Mouse (Mus musculus) cerebellum, adult 2 months (tissue): ENCODE results near the gene Rap1gds1.

Experiments used
- CTCF ChIP-seq: fragments of 200-500 bp; IDR thresholded peaks from 2 replicates; pipeline ENCODE4 v1.5.1; 2011; ENCODE audit warnings: low read depth, mild to moderate bottlenecking, control low read depth, low read length, moderate library complexity, borderline replicate concordance; ENCODE audit not compliant: insufficient read depth
- POLR2A ChIP-seq: fragments of 200-500 bp; IDR thresholded peaks from 2 replicates; pipeline ENCODE4 v1.6.1; 2011; ENCODE audit warnings: low read length, control low read depth, borderline replicate concordance; ENCODE audit not compliant: insufficient read depth

- TF ChIP-seq CTCF (no peak), POLR2A (no peak)
Measured at GRCm38 (mm10) chr3:138916591-138916990, 158.4 kb downstream of the Rap1gds1 start.
